ENCODE assay signal across 30 mouse cellular contexts in the genomic region with DNA sequence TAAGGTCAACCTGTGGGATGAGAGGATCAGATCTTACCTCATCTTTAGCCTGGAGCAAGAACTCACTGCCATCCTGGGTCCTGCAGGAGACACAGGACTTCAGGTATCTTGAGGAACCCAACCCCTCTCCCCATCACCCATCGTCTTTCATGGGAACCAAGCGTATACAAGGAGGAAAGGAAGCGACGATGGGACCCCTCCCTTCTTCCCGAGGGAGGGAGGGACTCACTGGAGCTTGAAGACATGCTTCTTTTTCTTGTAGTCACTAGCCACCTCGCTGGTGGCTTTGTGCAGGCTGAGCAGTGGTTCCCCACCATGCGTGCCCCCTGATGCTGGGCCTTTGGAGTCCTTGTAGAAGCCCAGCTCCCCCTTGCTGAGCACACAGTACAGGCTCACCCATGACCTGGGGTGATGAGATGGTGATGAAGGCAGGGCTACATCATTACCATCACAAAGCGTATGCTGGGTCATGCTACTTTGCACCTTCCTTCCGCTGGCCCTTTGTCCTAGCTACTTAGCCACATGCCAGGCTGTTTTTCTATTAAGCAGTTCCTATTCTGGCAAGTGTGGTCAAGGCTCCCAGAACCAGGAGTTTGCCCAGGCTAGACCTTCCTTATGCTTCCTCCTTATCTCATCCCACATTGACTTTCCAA. TPM values are rescaled to one million over a fixed set of nuclear protein-coding genes. Genes with fewer than 3 reads are reported as not detected.
DNase-seq lines count a peak whose midpoint lies in the region; ATAC-seq and TF ChIP-seq lines count a peak whose summit lies in the region.
"Had no signal": no experiment of that assay in that cellular context is flagged by ENCODE, and none has a peak within 500 bp of the region (broad histone marks: within the 10 kb centered on the region; RNA-seq: fewer than 3 reads in every experiment).

No protein-coding gene starts in this region.

- DNase-seq in R1 (ENCODE audit: low read depth, low spot score) = peak; percentile 87
- no peak for DNase-seq in thymus, adult 2 months
- no peak for DNase-seq in frontal cortex, adult 2 months (ENCODE audit: extremely low spot score in 1 of 2, low spot score in 1 of 2)
- no peak for DNase-seq in gastrocnemius, postnatal 36 days
- DNase-seq: adrenal gland, adult 2 months; adrenal gland, postnatal 14 days; cerebellum, adult 11 months; cerebellum, adult 2 months; cerebellum, postnatal 10 days; cerebellum, postnatal 36 days; forebrain, postnatal 0 days; gastrocnemius, postnatal 25 days; heart, postnatal 36 days had no signal

- peak overlapping the region; percentile 62 for H3K4me3 ChIP-seq in megakaryocyte, embryonic 14.5 days (replicated peaks)
- H3K4me3 ChIP-seq in E14TG2a.4 (replicated peaks; ENCODE audit: low read length) (peak overlapping the region; percentile 86), ES-Bruce4 (ENCODE audit: low read depth, low read length) (peak overlapping the region; percentile 16)
- no peak overlapping the region for H3K4me3 ChIP-seq in thymus, adult 2 months (ENCODE audit: control insufficient read depth, insufficient read depth, low read length)
- H3K4me3 ChIP-seq: hindbrain, embryonic 10.5 days; hindbrain, embryonic 13.5 days; intestine, embryonic 15.5 days had no signal

- no peak for ATAC-seq in megakaryocyte, adult 5-6 weeks (ENCODE audit: poor library complexity, severe bottlenecking)
- ATAC-seq: CD4-positive, CD25-positive, alpha-beta regulatory T cell, adult 4 months; forebrain, embryonic 14.5 days; forebrain, postnatal 0 days; hindbrain, embryonic 16.5 days; intestine, embryonic 15.5 days had no signal

- peak; percentile 97 for TF ChIP-seq EP300 in ES-Bruce4 (IDR thresholded peaks at IDR 0.05; ENCODE audit: insufficient read depth, low read depth, low read length)

- 96% methylated on average over 9 of the region's 9 CpGs for WGBS in thymus, adult 2 months

- no peak for TF ChIP-seq POLR2A in ES-Bruce4 (IDR thresholded peaks at IDR 0.05; ENCODE audit: insufficient read depth, low read length)
- TF ChIP-seq POLR2A in thymus, adult 2 months (IDR thresholded peaks at IDR 0.05; ENCODE audit: control insufficient read depth, extremely low read depth, insufficient read depth, low read length, poor library complexity) = no peak

- H3K9ac ChIP-seq in ES-Bruce4 (ENCODE audit: low read depth, poor library complexity, severe bottlenecking) = 0 out of 2 replicates have a peak overlapping the region, but pooled peaks have one; percentile 61
- H3K9ac ChIP-seq: forebrain, postnatal 0 days; hindbrain, embryonic 13.5 days; intestine, embryonic 15.5 days had no signal

- intact Hi-C loops in gastrocnemius, postnatal 36 days (cut with DNase I) = no loop called here

- TF ChIP-seq CTCF in E14TG2a.4 (conservative IDR thresholded peaks at IDR 0.05; ENCODE audit: low read length) = no peak
- no peak for TF ChIP-seq CTCF in ES-Bruce4 (IDR thresholded peaks at IDR 0.05; ENCODE audit: low read depth, low read length)
- no peak for TF ChIP-seq CTCF in thymus, adult 2 months (IDR thresholded peaks at IDR 0.05; ENCODE audit: borderline replicate concordance, control insufficient read depth, extremely low read depth, insufficient read depth, low read length, poor library complexity)

- peaks cover 3% of the 10 kb centered on the region; the same call in 1 of the 2 replicates for H3K9me3 ChIP-seq in megakaryocyte, embryonic 14.5 days
- H3K9me3 ChIP-seq in E14TG2a.4 (ENCODE audit: low read length) (no peaks in the 10 kb centered on the region), ES-Bruce4 (replicated peaks; ENCODE audit: control insufficient read depth, insufficient read depth, low read length, poor library complexity, severe bottlenecking) (no peaks in the 10 kb centered on the region)
- H3K9me3 ChIP-seq: hindbrain, embryonic 13.5 days; intestine, embryonic 15.5 days had no signal

- no peaks in the 10 kb centered on the region for H3K36me3 ChIP-seq in megakaryocyte, embryonic 14.5 days (replicated peaks; ENCODE audit: low read length)
- H3K36me3 ChIP-seq in E14TG2a.4 (ENCODE audit: insufficient read depth, low read length) (0 out of 2 replicates have a peak, but pooled peaks cover 9% of the 10 kb centered on the region), ES-Bruce4 (ENCODE audit: control insufficient read depth, insufficient read depth, low read length, poor library complexity, severe bottlenecking) (no peaks in the 10 kb centered on the region)
- H3K36me3 ChIP-seq in thymus, adult 2 months (ENCODE audit: control insufficient read depth, insufficient read depth, low read length) = no peaks in the 10 kb centered on the region
- H3K36me3 ChIP-seq: forebrain, embryonic 10.5 days; hindbrain, embryonic 10.5 days; intestine, embryonic 15.5 days had no signal

- H3K27ac ChIP-seq in ES-Bruce4 (ENCODE audit: insufficient read depth, low read length) = peak overlapping the region; percentile 83
- H3K27ac ChIP-seq in thymus, adult 2 months (ENCODE audit: control insufficient read depth, insufficient read depth, low read length) = no peak overlapping the region
- H3K27ac ChIP-seq: hindbrain, embryonic 10.5 days; hindbrain, embryonic 13.5 days; intestine, embryonic 15.5 days had no signal

- H3K27me3 ChIP-seq in megakaryocyte, embryonic 14.5 days (replicated peaks) = peaks cover 17% of the 10 kb centered on the region
- H3K27me3 ChIP-seq in E14TG2a.4 (ENCODE audit: insufficient read depth, low read length) = peaks cover 18% of the 10 kb centered on the region
- H3K27me3 ChIP-seq in ES-Bruce4 (ENCODE audit: control insufficient read depth, insufficient read depth, low read length, poor library complexity, severe bottlenecking) = no peaks in the 10 kb centered on the region
- H3K27me3 ChIP-seq in thymus, adult 2 months (ENCODE audit: control insufficient read depth, insufficient read depth, low read length) = peaks cover 6% of the 10 kb centered on the region

- H3K4me1 ChIP-seq in megakaryocyte, embryonic 14.5 days = peaks cover 68% of the 10 kb centered on the region
- peaks cover 80% of the 10 kb centered on the region for H3K4me1 ChIP-seq in E14TG2a.4 (replicated peaks; ENCODE audit: low read depth, low read length)
- H3K4me1 ChIP-seq in ES-Bruce4 (ENCODE audit: control insufficient read depth, insufficient read depth, low read length) = no peaks in the 10 kb centered on the region
- peaks cover 27% of the 10 kb centered on the region for H3K4me1 ChIP-seq in thymus, adult 2 months (replicated peaks; ENCODE audit: control insufficient read depth, insufficient read depth, low read length)

RNA-seq across cellular contexts. Expression of gene Gm20479, which starts 2.6 kb away (rescaled TPM):
- 1.4 and 7.6 TPM in 2 replicates for polyA plus RNA-seq in megakaryocyte, embryonic 14.5 days (2012; ENCODE audit: insufficient read depth, low replicate concordance)
- total RNA-seq in megakaryocyte, adult 5-6 weeks (2015) = not detected in 2 replicates
- total RNA-seq in megakaryocyte, adult 5-6 weeks (2017) = not detected in 2 replicates
- polyA plus RNA-seq in ES-Bruce4 (2011; ENCODE audit: insufficient read depth, insufficient read length, low read depth, missing spikeins) = 15.8 and 17.1 TPM in 2 replicates
- polyA plus RNA-seq in thymus, adult 2 months (2012; rRNA removed) = not detected in 2 replicates
- 0.25 TPM in 1 of 2 replicates, not detected in the other for polyA plus RNA-seq in frontal cortex, adult 2 months (2012; rRNA removed)
- not detected for total RNA-seq in gastrocnemius, postnatal 36 days (2021)
- total RNA-seq: forebrain, postnatal 0 days; gastrocnemius, postnatal 25 days; heart, adult 8-10 months; heart, postnatal 36 days had no signal
- polyA plus RNA-seq: C2C12; CD4-positive, CD25-positive, alpha-beta regulatory T cell, adult 4 months; cerebellum, adult 2 months; embryonic facial prominence, embryonic 11.5 days; embryonic facial prominence, embryonic 14.5 days; forebrain, postnatal 0 days; heart, embryonic 14.5 days; hindbrain, embryonic 10.5 days; hindbrain, embryonic 13.5 days; hindbrain, embryonic 16.5 days had no signal

RNA-seq across cellular contexts. Expression of gene Shkbp1, which starts 4.0 kb away (rescaled TPM):
- polyA plus RNA-seq in megakaryocyte, embryonic 14.5 days (2012; ENCODE audit: insufficient read depth, low replicate concordance) = 214 and 344 TPM in 2 replicates
- 42.6 and 43.6 TPM in 2 replicates for total RNA-seq in megakaryocyte, adult 5-6 weeks (2015)
- 30.9 and 34.0 TPM in 2 replicates for total RNA-seq in megakaryocyte, adult 5-6 weeks (2017)
- 43.6 and 44.5 TPM in 2 replicates for polyA plus RNA-seq in ES-Bruce4 (2011; ENCODE audit: insufficient read depth, insufficient read length, low read depth, missing spikeins)
- polyA plus RNA-seq in thymus, adult 2 months (2012; rRNA removed) = 203 and 206 TPM in 2 replicates
- polyA plus RNA-seq in frontal cortex, adult 2 months (2012; rRNA removed) = 58.4 and 62.8 TPM in 2 replicates
- total RNA-seq in gastrocnemius, postnatal 36 days (2021) = 1 to 10 TPM; 1.7 to 2.1 TPM

RNA-seq across cellular contexts. Expression of gene Ltbp4, which starts 22.3 kb away (rescaled TPM):
- 0.28 TPM in 1 of 2 replicates, not detected in the other for polyA plus RNA-seq in megakaryocyte, embryonic 14.5 days (2012; ENCODE audit: insufficient read depth, low replicate concordance)
- total RNA-seq in megakaryocyte, adult 5-6 weeks (2015) = not detected in 2 replicates
- not detected in 2 replicates for total RNA-seq in megakaryocyte, adult 5-6 weeks (2017)
- 66.8 and 72.5 TPM in 2 replicates for polyA plus RNA-seq in ES-Bruce4 (2011; ENCODE audit: insufficient read depth, insufficient read length, low read depth, missing spikeins)
- polyA plus RNA-seq in thymus, adult 2 months (2012; rRNA removed) = 48.3 and 77.5 TPM in 2 replicates
- 68.8 and 69.8 TPM in 2 replicates for polyA plus RNA-seq in frontal cortex, adult 2 months (2012; rRNA removed)
- 10 to 100 TPM; 62.1 to 65.3 TPM for total RNA-seq in gastrocnemius, postnatal 36 days (2021)
- total RNA-seq: granulocyte monocyte progenitor cell, adult 5-6 weeks had no signal

Comparison
In these comparisons a context has a peak if more than half of its experiments do, and no peak if none do; other contexts are left out.
1. RNA of gene Ltbp4, which starts 22.3 kb away (polyA plus RNA-seq): 48.3 to 77.5 TPM in thymus, adult 2 months, 68.8 to 69.8 TPM in frontal cortex, adult 2 months and 66.8 to 72.5 TPM in ES-Bruce4; 0.28 TPM in megakaryocyte, embryonic 14.5 days; every median in the first group is over 10 times any median in the second.